Mouse (Mus musculus) B cell, adult 67 days (primary cell): ENCODE results near the gene Mks1. TPM values are rescaled to one million over a fixed set of nuclear protein-coding genes. Genes with fewer than 3 reads are reported as not detected.

ENCODE experiments used
- total RNA-seq, 2 experiments: library from RNA; stranded (reverse); gene quantifications; 4 replicates each; pipeline ENCODE4 v1.2.4; 2023

The Mks1 gene
- total RNA-seq = 10 to 100 TPM; 20.0 to 22.1 TPM

DNA sequence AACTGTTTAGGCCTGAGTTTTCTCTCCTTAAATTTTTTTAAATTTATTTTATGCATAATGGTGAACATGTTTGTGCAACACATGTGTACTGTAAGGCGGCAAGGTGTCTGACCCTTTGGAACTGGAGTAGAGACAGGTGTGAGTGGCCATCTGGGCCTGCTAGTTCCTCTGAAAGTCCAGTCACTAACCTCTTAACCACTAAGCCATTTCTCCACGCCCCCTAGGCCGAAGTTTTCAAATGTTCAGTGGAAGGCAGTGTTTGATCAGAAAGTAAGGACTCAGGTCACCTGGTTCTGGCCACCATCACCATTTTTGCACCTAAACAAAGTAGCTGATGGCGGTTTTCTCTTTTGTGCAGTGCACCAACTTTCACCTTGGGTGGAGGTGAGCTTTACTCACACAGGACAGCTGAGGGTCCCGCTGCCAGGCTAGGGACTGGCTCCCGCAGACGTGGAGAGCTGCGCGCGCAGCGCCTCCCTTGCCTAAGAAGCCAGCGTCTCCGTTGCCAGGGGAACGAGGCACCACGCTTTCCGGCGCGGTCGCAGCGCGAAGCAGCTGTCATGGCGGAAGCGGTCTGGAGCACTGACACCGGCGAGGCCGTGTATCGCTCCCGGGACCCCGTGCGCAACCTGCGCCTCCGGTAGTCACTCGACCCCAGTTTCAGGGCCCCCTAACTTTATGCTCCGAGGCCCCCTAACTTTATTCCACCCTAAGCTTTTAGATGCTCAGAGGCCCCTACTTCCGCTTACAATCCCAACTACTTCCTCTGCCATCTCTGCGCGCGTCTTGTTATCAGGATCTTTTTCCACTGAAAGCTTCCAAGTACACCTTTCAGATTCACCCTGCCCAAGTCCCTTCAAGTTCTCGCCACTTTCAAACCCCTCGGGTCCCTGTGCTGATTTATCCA lies at the start of gene Mks1:
Gene Mks1 (plus strand): TSS at position 526 of the 907 bp plus-strand sequence.

DNA sequence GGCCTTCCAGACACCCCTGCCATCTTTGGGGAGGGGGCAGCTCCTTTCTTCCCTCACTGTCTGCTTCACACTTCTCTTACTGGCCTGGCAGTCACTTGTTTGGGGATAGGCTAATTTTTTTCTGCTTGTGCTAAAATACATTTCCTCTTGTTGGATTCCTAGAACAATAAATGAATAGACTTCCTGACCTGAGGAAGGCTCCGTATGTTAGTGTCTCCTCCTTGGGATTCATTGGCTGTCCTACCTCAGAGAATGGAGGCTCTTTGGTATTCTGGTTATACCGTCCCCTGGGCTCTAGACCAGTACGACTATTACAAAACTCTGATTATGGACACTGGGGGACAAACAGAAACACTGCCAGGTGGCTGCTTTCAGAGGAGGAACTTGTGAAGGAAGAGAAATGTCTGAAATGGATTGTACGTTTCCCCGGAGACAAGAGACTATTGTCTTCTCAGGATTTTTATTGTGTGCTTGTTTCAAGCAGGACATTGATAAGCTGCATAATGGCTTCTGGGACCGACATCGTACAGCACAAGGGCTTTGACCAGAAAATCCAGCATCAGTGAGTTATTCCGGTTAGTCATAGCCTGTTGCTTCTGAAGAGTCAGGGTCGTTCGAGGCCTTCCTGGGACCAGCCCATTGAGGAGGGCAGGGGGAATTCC lies 24.6 kb upstream of the Mks1 start, which contains the start of gene Lpo:
Gene Lpo (minus strand): TSS at position 51 of the 662 bp plus-strand sequence.

DNA sequence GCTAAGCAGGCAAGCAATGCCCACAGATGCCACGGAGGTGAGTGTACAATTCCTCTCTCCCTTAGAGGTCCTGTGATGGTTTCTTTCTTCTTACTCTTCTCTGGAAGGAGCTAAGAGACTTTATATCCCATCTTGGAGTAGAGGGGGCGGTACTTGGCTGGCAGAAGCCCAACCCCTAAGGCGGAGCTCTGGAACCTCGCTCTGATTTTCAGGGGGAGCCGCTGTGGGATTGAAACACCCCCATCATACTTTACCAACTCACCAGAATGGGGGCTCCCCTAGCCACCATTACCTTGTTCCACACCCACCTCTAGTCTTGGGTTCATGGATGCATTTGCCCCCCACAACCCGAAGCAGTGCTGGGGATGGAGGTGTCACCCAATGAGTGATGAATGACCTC lies 22.4 kb downstream of the Mks1 start, which contains the start of gene Epx:
Gene Epx (minus strand): TSS at position 101 of the 400 bp plus-strand sequence.

DNA sequence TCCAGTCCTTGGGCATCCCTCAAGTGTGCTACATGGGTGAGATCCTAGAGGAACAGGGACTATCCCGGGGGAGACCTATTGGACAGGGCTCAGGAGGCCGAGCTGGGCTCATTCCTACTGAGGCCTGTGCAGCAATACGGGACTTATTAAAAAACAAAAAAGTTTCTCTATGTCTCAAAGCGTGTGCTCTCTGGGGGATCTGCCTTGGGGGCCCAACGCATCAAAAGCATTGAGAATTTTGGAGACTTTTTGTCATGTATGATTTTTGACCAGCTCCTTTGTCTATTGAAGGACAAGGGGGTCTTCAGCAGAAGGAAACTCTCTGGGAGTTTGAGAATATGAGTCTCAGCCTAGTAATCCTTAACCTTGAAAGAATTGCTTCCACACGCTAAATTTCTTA lies 39.2 kb downstream of the Mks1 start, which contains the start of gene Olfr462:
Gene Olfr462 (minus strand): TSS at position 101 of the 400 bp plus-strand sequence.

DNA sequence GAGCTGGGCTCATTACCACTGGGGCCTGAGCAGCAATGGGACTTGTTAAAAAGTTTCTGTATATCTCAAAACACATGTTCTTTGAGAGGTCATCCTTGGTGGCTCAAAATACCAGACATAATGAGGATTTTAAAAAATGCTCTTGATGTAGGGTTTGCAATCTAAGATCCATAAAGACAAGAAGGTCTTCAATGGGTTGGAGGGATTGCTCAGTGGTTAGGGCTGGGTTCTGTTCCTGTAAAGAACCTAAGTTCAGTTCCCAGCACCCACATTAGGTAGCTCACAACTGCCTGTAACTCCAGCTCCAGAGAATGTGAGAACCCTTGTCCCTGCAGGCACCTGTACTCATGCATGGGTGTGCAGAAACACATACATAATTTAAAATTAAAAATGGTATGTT lies 44.3 kb downstream of the Mks1 start, which contains the start of gene Olfr463:
Gene Olfr463 (minus strand): TSS at position 101 of the 400 bp plus-strand sequence.

Other genes starting within 250 kb of the Mks1 start
- under 1 TPM in 1 of 2 experiments, not detected in 1; 0.30 TPM for gene Hsf5, start 236.1 kb upstream of the Mks1 start, total RNA-seq
- 1 to 10 TPM; 5.3 to 6.3 TPM for gene Rnf43, start 190.5 kb upstream of the Mks1 start, total RNA-seq
- gene Supt4a, start 115.7 kb upstream of the Mks1 start, total RNA-seq = 100 to 1,000 TPM; 125 to 140 TPM
- 10 to 100 TPM in 1 of 2 experiments, 1 to 10 TPM in 1; 9.1 to 10.2 TPM for gene Tspoap1, start 92.7 kb upstream of the Mks1 start, total RNA-seq
- gene Mpo, start 59.6 kb upstream of the Mks1 start, total RNA-seq = not detected
- gene Lpo, start 24.9 kb upstream of the Mks1 start, total RNA-seq = not detected
- not detected for gene Epx, start 22.3 kb downstream of the Mks1 start, total RNA-seq
- gene Olfr462, start 39.1 kb downstream of the Mks1 start, total RNA-seq = not detected
- gene Olfr463, start 44.2 kb downstream of the Mks1 start, total RNA-seq = not detected
- not detected for gene Olfr464, start 67.8 kb downstream of the Mks1 start, total RNA-seq
- 10 to 100 TPM; 12.1 to 13.3 TPM for gene Dynll2, start 134.3 kb downstream of the Mks1 start, total RNA-seq
- gene Srsf1, start 194.2 kb downstream of the Mks1 start, total RNA-seq = 100 to 1,000 TPM; 370 to 375 TPM
- 10 to 100 TPM; 73.2 to 79.8 TPM for gene Vezf1, start 215.1 kb downstream of the Mks1 start, total RNA-seq
- gene Cuedc1, start 244.8 kb downstream of the Mks1 start, total RNA-seq = 1 to 10 TPM; 5.4 to 8.3 TPM